Mouse (Mus musculus): ENCODE data around the gene Vmn1r13. TPM values are rescaled to one million over a fixed set of nuclear protein-coding genes. Genes with fewer than 3 reads are reported as not detected.

Vmn1r13 gene
- total and polyA plus RNA-seq, 3 experiments = 0.04 TPM; not detected in 2

Other genes with a start within 250 kb of the Vmn1r13 start
- not detected in 2 replicates for gene Vmn1r5, start 233.0 kb upstream of the Vmn1r13 start, total RNA-seq (2012; rRNA removed)
- not detected in 2 replicates for gene Vmn1r5, start 233.0 kb upstream of the Vmn1r13 start, total RNA-seq (2014; rRNA removed)
- gene Vmn1r5, start 233.0 kb upstream of the Vmn1r13 start, polyA plus RNA-seq (2012; ENCODE audit: insufficient read length, low read depth) = not detected in 2 replicates
- gene Vmn1r6, start 206.0 kb upstream of the Vmn1r13 start, total RNA-seq (2012; rRNA removed) = not detected in 2 replicates
- not detected in 2 replicates for gene Vmn1r6, start 206.0 kb upstream of the Vmn1r13 start, total RNA-seq (2014; rRNA removed)
- gene Vmn1r6, start 206.0 kb upstream of the Vmn1r13 start, polyA plus RNA-seq (2012; ENCODE audit: insufficient read length, low read depth) = not detected in 2 replicates
- not detected in 2 replicates for gene Vmn1r7, start 178.0 kb upstream of the Vmn1r13 start, total RNA-seq (2012; rRNA removed)
- not detected in 2 replicates for gene Vmn1r7, start 178.0 kb upstream of the Vmn1r13 start, total RNA-seq (2014; rRNA removed)
- not detected in 2 replicates for gene Vmn1r7, start 178.0 kb upstream of the Vmn1r13 start, polyA plus RNA-seq (2012; ENCODE audit: insufficient read length, low read depth)
- not detected in 2 replicates for gene Vmn1r8, start 171.0 kb upstream of the Vmn1r13 start, total RNA-seq (2012; rRNA removed)
- not detected in 2 replicates for gene Vmn1r8, start 171.0 kb upstream of the Vmn1r13 start, total RNA-seq (2014; rRNA removed)
- gene Vmn1r8, start 171.0 kb upstream of the Vmn1r13 start, polyA plus RNA-seq (2012; ENCODE audit: insufficient read length, low read depth) = not detected in 2 replicates
- gene Vmn1r9, start 136.5 kb upstream of the Vmn1r13 start, total RNA-seq (2012; rRNA removed) = not detected in 2 replicates
- gene Vmn1r9, start 136.5 kb upstream of the Vmn1r13 start, total RNA-seq (2014; rRNA removed) = not detected in 2 replicates
- gene Vmn1r9, start 136.5 kb upstream of the Vmn1r13 start, polyA plus RNA-seq (2012; ENCODE audit: insufficient read length, low read depth) = not detected in 2 replicates
- not detected in 2 replicates for gene Vmn1r10, start 93.8 kb upstream of the Vmn1r13 start, total RNA-seq (2012; rRNA removed)
- gene Vmn1r10, start 93.8 kb upstream of the Vmn1r13 start, total RNA-seq (2014; rRNA removed) = not detected in 2 replicates
- gene Vmn1r10, start 93.8 kb upstream of the Vmn1r13 start, polyA plus RNA-seq (2012; ENCODE audit: insufficient read length, low read depth) = not detected in 2 replicates
- gene Vmn1r11, start 69.8 kb upstream of the Vmn1r13 start, total RNA-seq (2012; rRNA removed) = not detected in 2 replicates
- gene Vmn1r11, start 69.8 kb upstream of the Vmn1r13 start, total RNA-seq (2014; rRNA removed) = not detected in 2 replicates
- not detected in 2 replicates for gene Vmn1r11, start 69.8 kb upstream of the Vmn1r13 start, polyA plus RNA-seq (2012; ENCODE audit: insufficient read length, low read depth)
- gene Vmn1r12, start 46.4 kb upstream of the Vmn1r13 start, total RNA-seq (2012; rRNA removed) = not detected in 2 replicates
- not detected in 2 replicates for gene Vmn1r12, start 46.4 kb upstream of the Vmn1r13 start, total RNA-seq (2014; rRNA removed)
- not detected in 2 replicates for gene Vmn1r12, start 46.4 kb upstream of the Vmn1r13 start, polyA plus RNA-seq (2012; ENCODE audit: insufficient read length, low read depth)
- gene Vmn1r14, start 28.4 kb downstream of the Vmn1r13 start, total RNA-seq (2012; rRNA removed) = not detected in 2 replicates
- gene Vmn1r14, start 28.4 kb downstream of the Vmn1r13 start, total RNA-seq (2014; rRNA removed) = not detected in 2 replicates
- not detected in 2 replicates for gene Vmn1r14, start 28.4 kb downstream of the Vmn1r13 start, polyA plus RNA-seq (2012; ENCODE audit: insufficient read length, low read depth)
- gene Vmn1r15, start 54.7 kb downstream of the Vmn1r13 start, total RNA-seq (2012; rRNA removed) = not detected in 2 replicates
- gene Vmn1r15, start 54.7 kb downstream of the Vmn1r13 start, total RNA-seq (2014; rRNA removed) = not detected in 2 replicates
- gene Vmn1r15, start 54.7 kb downstream of the Vmn1r13 start, polyA plus RNA-seq (2012; ENCODE audit: insufficient read length, low read depth) = 0.27 TPM in 1 of 2 replicates, not detected in the other
- not detected in 2 replicates for gene Vmn1r16, start 126.2 kb downstream of the Vmn1r13 start, total RNA-seq (2012; rRNA removed)
- gene Vmn1r16, start 126.2 kb downstream of the Vmn1r13 start, total RNA-seq (2014; rRNA removed) = not detected in 2 replicates
- not detected in 2 replicates for gene Vmn1r16, start 126.2 kb downstream of the Vmn1r13 start, polyA plus RNA-seq (2012; ENCODE audit: insufficient read length, low read depth)
- not detected in 2 replicates for gene Vmn1r17, start 160.4 kb downstream of the Vmn1r13 start, total RNA-seq (2012; rRNA removed)
- not detected in 2 replicates for gene Vmn1r17, start 160.4 kb downstream of the Vmn1r13 start, total RNA-seq (2014; rRNA removed)
- not detected in 2 replicates for gene Vmn1r17, start 160.4 kb downstream of the Vmn1r13 start, polyA plus RNA-seq (2012; ENCODE audit: insufficient read length, low read depth)
- gene Vmn1r18, start 192.5 kb downstream of the Vmn1r13 start, total RNA-seq (2012; rRNA removed) = not detected in 2 replicates
- gene Vmn1r18, start 192.5 kb downstream of the Vmn1r13 start, total RNA-seq (2014; rRNA removed) = not detected in 2 replicates
- gene Vmn1r18, start 192.5 kb downstream of the Vmn1r13 start, polyA plus RNA-seq (2012; ENCODE audit: insufficient read length, low read depth) = not detected in 2 replicates
- not detected in 2 replicates for gene Vmn1r19, start 200.5 kb downstream of the Vmn1r13 start, total RNA-seq (2012; rRNA removed)
- gene Vmn1r19, start 200.5 kb downstream of the Vmn1r13 start, total RNA-seq (2014; rRNA removed) = not detected in 2 replicates
- gene Vmn1r19, start 200.5 kb downstream of the Vmn1r13 start, polyA plus RNA-seq (2012; ENCODE audit: insufficient read length, low read depth) = not detected in 2 replicates
- not detected in 2 replicates for gene Vmn1r20, start 225.6 kb downstream of the Vmn1r13 start, total RNA-seq (2012; rRNA removed)
- not detected in 2 replicates for gene Vmn1r20, start 225.6 kb downstream of the Vmn1r13 start, total RNA-seq (2014; rRNA removed)
- gene Vmn1r20, start 225.6 kb downstream of the Vmn1r13 start, polyA plus RNA-seq (2012; ENCODE audit: insufficient read length, low read depth) = not detected in 2 replicates